Mouse (Mus musculus) cortical plate, adult 2 months (tissue): ENCODE data around the gene Ccdc148. TPM values are rescaled to one million over a fixed set of nuclear protein-coding genes. Genes with fewer than 3 reads are reported as not detected.

Source experiments
- H3K27ac ChIP-seq: fragments of 200-500 bp; 2 replicates; pipeline ENCODE4 v1.5.1; 2012; ENCODE audit warnings: low read length, control low read depth, inconsistent platforms; ENCODE audit not compliant: insufficient read depth
- H3K4me1 ChIP-seq: fragments of 200-500 bp; 2 replicates; pipeline ENCODE4 v1.6.1; 2011; ENCODE audit warnings: low read length; ENCODE audit not compliant: control insufficient read depth, insufficient read depth
- H3K4me3 ChIP-seq: fragments of 200-500 bp; 2 replicates; pipeline ENCODE4 v1.5.1; 2011; ENCODE audit warnings: mild to moderate bottlenecking, low read length, control low read depth; ENCODE audit not compliant: insufficient read depth
- CTCF ChIP-seq: fragments of 200-500 bp; IDR thresholded peaks from 2 replicates; pipeline ENCODE4 v1.5.1; 2011; ENCODE audit warnings: mild to moderate bottlenecking, control low read depth, low read length; ENCODE audit not compliant: insufficient read depth; ENCODE audit errors: extremely low read depth
- POLR2A ChIP-seq: fragments of 200-500 bp; IDR thresholded peaks from 2 replicates; pipeline ENCODE4 v1.6.1; 2011; ENCODE audit warnings: mild to moderate bottlenecking, low read length, control low read depth; ENCODE audit not compliant: insufficient read depth; ENCODE audit errors: extremely low read depth
- polyA plus RNA-seq: library from polyadenylated mRNA; depleted of rRNA; stranded (reverse); fragments of >200 nt; gene quantifications from 2 replicates; pipeline ENCODE4 v1.2.3, GENCODE M21; 2012

The Ccdc148 gene
- polyA plus RNA-seq, 1 experiment, result 7.1 TPM

- Histone ChIP-seq H3K4me1 (no peaks in the 10 kb centered on the region), H3K4me3 (no peak within 1 kb of the TSS), H3K27ac (no peak within 1 kb of the TSS)
- no peak for TF ChIP-seq POLR2A
- TF ChIP-seq CTCF, result no peak
Observed at GRCm38 (mm10) chr2:58859134-58859533, 301.3 kb downstream of the Ccdc148 start, which contains the start of gene Gm11099. Gene Gm11099, plus strand, starts transcription at chr2:58859434.

GRCm38 (mm10) chr2:58844499-58844898 is 316.0 kb downstream of the Ccdc148 start:
- TF ChIP-seq CTCF (no peak), POLR2A (no peak)
- no peak overlapping the region for H3K4me3 ChIP-seq
- H3K27ac ChIP-seq, result no peak overlapping the region
- no peaks in the 10 kb centered on the region; the same call in 1 of the 2 replicates for H3K4me1 ChIP-seq

- TF ChIP-seq POLR2A (no peak), CTCF (no peak)
- Histone ChIP-seq H3K27ac (no peak overlapping the region), H3K4me3 (no peak overlapping the region), H3K4me1 (no peaks in the 10 kb centered on the region)
Observed at GRCm38 (mm10) chr2:58842443-58842842, 318.0 kb downstream of the Ccdc148 start.

GRCm38 (mm10) chr2:58841021-58841420 is 319.5 kb downstream of the Ccdc148 start:
- Histone ChIP-seq H3K27ac (no peak overlapping the region), H3K4me3 (no peak overlapping the region), H3K4me1 (no peaks in the 10 kb centered on the region)
- TF ChIP-seq CTCF, result no peak
- no peak for TF ChIP-seq POLR2A

- Histone ChIP-seq H3K4me1 (no peaks in the 10 kb centered on the region; the same call in 1 of the 2 replicates), H3K4me3 (no peak overlapping the region), H3K27ac (no peak overlapping the region)
- TF ChIP-seq CTCF (no peak), POLR2A (no peak)
Observed at GRCm38 (mm10) chr2:58832253-58832980, 328.1 kb downstream of the Ccdc148 start.

GRCm38 (mm10) chr2:58829981-58830742 is 330.3 kb downstream of the Ccdc148 start:
- H3K4me3 ChIP-seq, result no peak overlapping the region
- TF ChIP-seq POLR2A (no peak), CTCF (no peak)
- H3K4me1 ChIP-seq, result no peaks in the 10 kb centered on the region; the same call in 1 of the 2 replicates
- no peak overlapping the region for H3K27ac ChIP-seq

GRCm38 (mm10) chr2:58828910-58829600 is 331.4 kb downstream of the Ccdc148 start:
- TF ChIP-seq POLR2A (no peak), CTCF (no peak)

GRCm38 (mm10) chr2:58812941-58813340 is 347.5 kb downstream of the Ccdc148 start:
- Histone ChIP-seq H3K27ac (no peak overlapping the region), H3K4me1 (no peaks in the 10 kb centered on the region), H3K4me3 (no peak overlapping the region)
- TF ChIP-seq CTCF, result no peak
- TF ChIP-seq POLR2A, result no peak

More at GRCm38 (mm10) chr2:58828910-58829600, 331.4 kb downstream of the Ccdc148 start:
- Histone ChIP-seq H3K4me3 (no peak overlapping the region), H3K27ac (no peak overlapping the region), H3K4me1 (no peaks in the 10 kb centered on the region)

GRCm38 (mm10) chr2:58799623-58800022 is 360.9 kb downstream of the Ccdc148 start:
- H3K27ac ChIP-seq, result no peak overlapping the region
- TF ChIP-seq CTCF (no peak), POLR2A (no peak)
- no peak overlapping the region for H3K4me3 ChIP-seq
- H3K4me1 ChIP-seq, result peaks cover 1% of the 10 kb centered on the region; the same call in 1 of the 2 replicates

GRCm38 (mm10) chr2:58799126-58799525 is 361.4 kb downstream of the Ccdc148 start:
- peaks cover 1% of the 10 kb centered on the region; the same call in 1 of the 2 replicates for H3K4me1 ChIP-seq

More at GRCm38 (mm10) chr2:58799126-58799525, 361.4 kb downstream of the Ccdc148 start:
- no peak overlapping the region for H3K4me3 ChIP-seq
- H3K27ac ChIP-seq, result no peak overlapping the region
- TF ChIP-seq POLR2A, result no peak
- TF ChIP-seq CTCF, result no peak
